Mouse (Mus musculus): ENCODE results near the gene Rrp1. TPM values are rescaled to one million over a fixed set of nuclear protein-coding genes. Genes with fewer than 3 reads are reported as not detected.
"Not testable (repeated sequence)": the region's sequence is repeated elsewhere in the genome, so short reads cannot be mapped to it uniquely, and the experiment has no call there.

Rrp1 gene
- polyA plus RNA-seq, 1 experiment = 62.0 TPM

DNA sequence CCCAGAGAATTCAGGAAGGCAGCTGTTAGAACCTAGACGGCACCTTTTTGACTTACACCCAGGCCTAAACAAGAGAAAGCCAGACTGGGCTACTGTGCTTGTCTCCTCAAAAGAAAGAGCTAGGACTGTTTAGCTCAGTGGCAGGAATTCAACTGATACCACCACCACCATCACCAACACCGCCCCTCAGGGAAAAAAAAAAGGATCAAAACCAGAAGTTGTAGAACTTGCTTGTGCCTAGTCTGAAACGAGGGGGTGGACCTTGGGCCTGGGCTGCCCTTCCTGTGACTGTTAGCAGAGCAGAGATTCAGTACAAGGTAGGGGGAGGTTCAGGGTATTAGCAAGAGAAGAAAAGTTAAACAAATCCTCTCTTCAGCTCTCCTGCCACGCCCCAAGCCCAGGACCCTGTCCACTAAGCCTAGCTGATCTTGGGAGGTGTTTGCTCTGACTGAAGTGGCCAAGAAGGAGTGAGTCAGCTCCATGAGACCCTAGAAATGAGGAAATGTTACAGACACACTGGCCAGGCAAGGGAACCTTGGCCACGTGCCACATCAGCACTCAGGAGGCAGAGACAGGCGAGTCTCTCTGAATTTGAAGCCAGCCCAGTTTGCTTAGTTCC, 13.4 kb upstream of the Rrp1 start:
- Histone ChIP-seq H3K4me3 (ENCODE audit: extremely low read depth, insufficient read depth, insufficient read length) (peak overlapping the region; percentile 92), H3K27me3 (ENCODE audit: control insufficient read depth, insufficient read depth, low read length) (no peaks in the 10 kb centered on the region), H3K27ac (ENCODE audit: insufficient read depth, low read length) (peak overlapping the region; percentile 70), H3K36me3 (ENCODE audit: control insufficient read depth, insufficient read depth, low read length) (0 out of 2 replicates have a peak, but pooled peaks cover 1% of the 10 kb centered on the region), H3K4me1 (ENCODE audit: control insufficient read depth, insufficient read depth, insufficient read length) (peaks cover 7% of the 10 kb centered on the region; the same call in 1 of the 2 replicates)
- TF ChIP-seq POLR2A (IDR thresholded peaks at IDR 0.05; ENCODE audit: low read depth, low read length) = no peak
- WGBS = 40% methylated on average over 6 of the region's 6 CpGs
- DNase-seq (ENCODE audit: low read depth in 1 of 2, low spot score in 2 of 2) = peak in 1 of 2 experiments; percentile 17

DNA sequence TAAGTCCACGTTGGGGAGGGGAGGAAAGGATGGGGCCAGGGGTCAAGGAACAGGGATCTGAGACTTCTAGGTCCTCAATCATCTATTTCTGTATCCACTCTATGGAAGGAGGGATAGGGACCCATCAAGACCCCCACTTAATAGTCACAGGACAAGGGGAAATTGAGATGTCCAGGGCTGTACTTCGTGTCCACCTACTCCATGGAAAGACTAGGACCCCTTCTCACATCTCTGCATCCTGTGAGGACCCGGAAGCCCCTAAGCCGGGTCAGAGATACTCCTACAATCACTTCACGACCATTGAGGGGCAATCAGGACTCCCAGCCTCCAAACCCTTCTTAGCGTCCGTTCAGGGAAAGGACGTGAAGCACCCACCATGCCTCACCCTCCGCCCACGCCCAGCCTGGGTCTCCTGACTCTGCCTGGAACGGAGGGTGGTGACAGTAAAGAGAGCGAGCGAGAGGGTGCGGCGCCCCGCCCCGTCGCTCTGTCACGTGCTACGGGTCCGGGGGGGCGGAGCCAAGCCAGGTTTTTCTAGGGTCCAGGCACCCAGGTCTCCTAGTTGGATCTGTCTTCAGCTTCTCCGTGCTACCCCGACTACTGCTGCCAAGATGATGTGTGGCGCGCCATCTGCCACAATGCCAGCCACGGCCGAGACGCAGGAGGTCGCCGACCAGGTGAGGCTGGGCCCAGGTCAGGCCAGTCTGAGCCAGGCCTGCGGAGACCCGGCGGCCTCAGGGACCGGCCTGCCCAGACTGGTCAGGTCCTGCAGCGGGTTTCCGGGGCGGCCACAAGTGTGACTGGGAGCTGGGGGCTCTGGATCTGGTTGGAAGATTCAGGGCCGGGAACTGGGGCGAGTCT, 12.6 kb upstream of the Rrp1 start, which contains the start of gene Cstb:
Cstb (plus strand) TSS at position 489 of the 861 bp plus-strand sequence.
- DNase-seq (ENCODE audit: low read depth in 1 of 2, low spot score in 2 of 2) = peak; percentile 63 to 80
- Histone ChIP-seq H3K36me3 (ENCODE audit: control insufficient read depth, insufficient read depth, low read length) (0 out of 2 replicates have a peak, but pooled peaks cover 1% of the 10 kb centered on the region), H3K27ac (ENCODE audit: insufficient read depth, low read length) (peak within 1 kb of the TSS; percentile 70), H3K27me3 (ENCODE audit: control insufficient read depth, insufficient read depth, low read length) (no peaks in the 10 kb centered on the region), H3K4me1 (ENCODE audit: control insufficient read depth, insufficient read depth, insufficient read length) (peaks cover 7% of the 10 kb centered on the region; the same call in 1 of the 2 replicates), H3K4me3 (ENCODE audit: extremely low read depth, insufficient read depth, insufficient read length) (peak within 1 kb of the TSS; percentile 92)
- TF ChIP-seq POLR2A (IDR thresholded peaks at IDR 0.05; ENCODE audit: low read depth, low read length) (peak; percentile 48), CTCF (IDR thresholded peaks at IDR 0.05; ENCODE audit: extremely low read depth, insufficient read depth, insufficient read length, insufficient replicate concordance) (no peak)
- WGBS = 1% methylated on average over 40 of the region's 40 CpGs

DNA sequence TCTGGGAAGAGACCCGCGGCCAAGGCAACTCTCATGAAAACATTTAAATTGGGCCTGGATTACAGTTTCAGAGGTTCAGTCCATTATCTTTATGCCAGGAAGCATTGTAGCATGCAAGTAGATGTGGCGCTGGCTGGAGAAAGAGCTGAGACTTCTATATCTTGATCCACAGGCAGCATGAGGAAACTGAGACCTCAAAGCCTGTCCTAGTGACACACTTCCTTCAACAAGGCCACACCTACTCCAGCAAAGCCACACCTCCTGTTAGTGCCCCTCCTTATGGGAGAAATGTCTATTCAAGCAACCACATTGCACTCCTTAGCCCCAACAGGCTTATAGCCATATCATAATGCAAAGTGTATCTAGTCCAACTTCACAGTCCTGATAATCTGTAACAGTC, 9.8 kb upstream of the Rrp1 start:
- Histone ChIP-seq H3K4me3 (ENCODE audit: extremely low read depth, insufficient read depth, insufficient read length) (no peak overlapping the region), H3K4me1 (ENCODE audit: control insufficient read depth, insufficient read depth, insufficient read length) (peaks cover 7% of the 10 kb centered on the region; the same call in 1 of the 2 replicates), H3K27me3 (ENCODE audit: control insufficient read depth, insufficient read depth, low read length) (no peaks in the 10 kb centered on the region), H3K36me3 (ENCODE audit: control insufficient read depth, insufficient read depth, low read length) (no peaks in the 10 kb centered on the region), H3K27ac (ENCODE audit: insufficient read depth, low read length) (no peak overlapping the region)
- no peak for TF ChIP-seq CTCF (IDR thresholded peaks at IDR 0.05; ENCODE audit: extremely low read depth, insufficient read depth, insufficient read length, insufficient replicate concordance)
- TF ChIP-seq POLR2A (IDR thresholded peaks at IDR 0.05; ENCODE audit: low read depth, low read length) = no peak
- no peak for DNase-seq (ENCODE audit: low read depth in 1 of 2, low spot score in 2 of 2)
- WGBS = 76% methylated on average over 3 of the region's 3 CpGs

DNA sequence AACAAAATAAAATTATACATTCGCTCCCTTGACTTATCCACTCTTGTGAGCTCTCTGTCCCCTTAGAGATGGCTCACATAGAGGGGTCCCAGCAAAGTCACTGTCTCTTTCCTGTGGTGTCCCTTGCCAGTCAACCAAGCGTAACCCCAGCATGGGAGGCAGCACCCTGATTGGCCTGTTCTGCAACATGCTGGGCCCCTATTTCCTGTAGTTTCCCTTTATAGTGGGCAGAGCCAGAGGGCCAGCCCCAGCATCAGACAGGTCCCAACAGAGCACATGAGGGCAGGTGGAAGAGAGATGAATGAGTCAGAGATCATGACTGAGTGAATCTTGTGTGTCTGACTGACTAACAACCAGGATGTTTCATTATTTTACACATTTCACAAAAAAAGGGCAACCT, 8.1 kb upstream of the Rrp1 start:
- WGBS = 46% methylated on average over 2 of the region's 2 CpGs
- H3K4me1 ChIP-seq (ENCODE audit: control insufficient read depth, insufficient read depth, insufficient read length) = 0 out of 2 replicates have a peak, but pooled peaks cover 2% of the 10 kb centered on the region
- no peak overlapping the region for H3K4me3 ChIP-seq (ENCODE audit: extremely low read depth, insufficient read depth, insufficient read length)
- H3K27ac ChIP-seq (ENCODE audit: insufficient read depth, low read length) = no peak overlapping the region
- no peaks in the 10 kb centered on the region for H3K36me3 ChIP-seq (ENCODE audit: control insufficient read depth, insufficient read depth, low read length)
- H3K27me3 ChIP-seq (ENCODE audit: control insufficient read depth, insufficient read depth, low read length) = no peaks in the 10 kb centered on the region
- no peak for DNase-seq (ENCODE audit: low read depth in 1 of 2, low spot score in 2 of 2)
- TF ChIP-seq POLR2A (IDR thresholded peaks at IDR 0.05; ENCODE audit: low read depth, low read length) = no peak
- TF ChIP-seq CTCF (IDR thresholded peaks at IDR 0.05; ENCODE audit: extremely low read depth, insufficient read depth, insufficient read length, insufficient replicate concordance) = no peak

DNA sequence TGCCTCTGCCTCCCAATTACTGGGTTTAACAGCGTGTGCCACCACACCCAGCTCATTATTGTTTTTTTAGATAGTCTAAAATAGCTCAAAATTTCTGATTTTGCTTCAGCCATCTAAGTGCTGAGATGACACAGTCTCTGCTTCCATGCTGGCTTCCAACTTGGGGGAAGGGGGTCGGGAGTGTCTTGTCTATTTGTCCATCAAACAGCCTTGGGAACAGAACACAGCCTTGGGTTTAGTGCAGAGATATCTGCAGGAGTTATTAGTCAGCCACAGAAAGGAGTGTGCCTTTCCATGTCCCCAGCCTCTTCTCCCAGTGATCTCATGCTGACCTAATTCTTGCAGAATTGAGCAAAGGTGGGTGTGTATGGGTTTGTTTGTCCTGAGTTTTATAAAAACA, 5.9 kb upstream of the Rrp1 start:
- DNase-seq (ENCODE audit: low read depth in 1 of 2, low spot score in 2 of 2) = no peak
- H3K36me3 ChIP-seq (ENCODE audit: control insufficient read depth, insufficient read depth, low read length) = no peaks in the 10 kb centered on the region
- H3K27me3 ChIP-seq (ENCODE audit: control insufficient read depth, insufficient read depth, low read length) = no peaks in the 10 kb centered on the region
- H3K4me1 ChIP-seq (ENCODE audit: control insufficient read depth, insufficient read depth, insufficient read length) = no peaks in the 10 kb centered on the region
- 86% methylated on average over 2 of the region's 2 CpGs for WGBS
- no peak overlapping the region for H3K4me3 ChIP-seq (ENCODE audit: extremely low read depth, insufficient read depth, insufficient read length)
- H3K27ac ChIP-seq (ENCODE audit: insufficient read depth, low read length) = no peak overlapping the region
- TF ChIP-seq CTCF (IDR thresholded peaks at IDR 0.05; ENCODE audit: extremely low read depth, insufficient read depth, insufficient read length, insufficient replicate concordance) (no peak), POLR2A (IDR thresholded peaks at IDR 0.05; ENCODE audit: low read depth, low read length) (no peak)

DNA sequence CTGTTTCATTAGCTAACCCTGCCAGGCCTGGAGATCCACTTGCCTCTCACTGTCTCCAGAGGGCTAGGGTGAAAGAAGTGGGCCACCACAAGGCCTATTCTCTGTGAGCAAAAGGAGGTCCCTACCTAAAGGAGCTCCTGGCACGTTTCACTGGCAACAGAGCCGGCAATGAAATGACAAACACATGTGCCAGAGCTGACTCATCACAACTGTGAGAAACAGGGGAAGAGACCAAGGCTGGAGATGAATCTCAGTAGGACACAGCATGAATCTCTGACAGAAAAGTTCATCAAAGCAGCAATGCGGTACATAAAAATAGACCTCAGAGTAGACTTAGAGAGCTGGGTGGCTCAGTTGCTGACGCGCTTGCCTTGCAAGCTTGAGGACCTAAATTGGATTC, 5.0 kb upstream of the Rrp1 start:
- no peaks in the 10 kb centered on the region for H3K4me1 ChIP-seq (ENCODE audit: control insufficient read depth, insufficient read depth, insufficient read length)
- no peak for DNase-seq (ENCODE audit: low read depth in 1 of 2, low spot score in 2 of 2)
- H3K27me3 ChIP-seq (ENCODE audit: control insufficient read depth, insufficient read depth, low read length) = no peaks in the 10 kb centered on the region
- H3K4me3 ChIP-seq (ENCODE audit: extremely low read depth, insufficient read depth, insufficient read length) = no peak overlapping the region
- no peaks in the 10 kb centered on the region for H3K36me3 ChIP-seq (ENCODE audit: control insufficient read depth, insufficient read depth, low read length)
- TF ChIP-seq CTCF (IDR thresholded peaks at IDR 0.05; ENCODE audit: extremely low read depth, insufficient read depth, insufficient read length, insufficient replicate concordance) (no peak), POLR2A (IDR thresholded peaks at IDR 0.05; ENCODE audit: low read depth, low read length) (no peak)
- no peak overlapping the region for H3K27ac ChIP-seq (ENCODE audit: insufficient read depth, low read length)
- WGBS = 71% methylated on average over 5 of the region's 5 CpGs

DNA sequence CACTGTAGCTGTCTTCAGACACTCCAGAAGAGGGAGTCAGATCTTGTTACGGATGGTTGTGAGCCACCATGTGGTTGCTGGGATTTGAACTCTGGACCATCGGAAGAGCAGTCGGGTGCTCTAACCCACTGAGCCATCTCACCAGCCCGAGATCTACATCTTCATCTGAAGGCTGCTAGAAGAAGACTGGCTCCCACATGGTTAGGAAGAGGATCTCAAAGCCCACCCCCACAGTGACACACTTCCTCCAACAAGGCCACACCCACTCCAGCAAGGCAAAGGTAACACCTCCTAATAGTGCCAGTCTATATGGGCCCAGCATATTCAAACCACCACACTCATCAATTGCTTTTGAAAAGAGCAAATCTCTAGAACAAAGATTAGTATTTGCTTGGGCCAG, 2.1 kb upstream of the Rrp1 start:
- WGBS = 89% methylated on average over 3 of the region's 4 CpGs
- not testable (repeated sequence) for H3K27ac ChIP-seq (ENCODE audit: insufficient read depth, low read length); H3K27me3 ChIP-seq (ENCODE audit: control insufficient read depth, insufficient read depth, low read length); H3K4me3 ChIP-seq (ENCODE audit: extremely low read depth, insufficient read depth, insufficient read length); DNase-seq (ENCODE audit: low read depth in 1 of 2, low spot score in 2 of 2); H3K36me3 ChIP-seq (ENCODE audit: control insufficient read depth, insufficient read depth, low read length); H3K4me1 ChIP-seq (ENCODE audit: control insufficient read depth, insufficient read depth, insufficient read length)

Data from spleen, adult 2 months (tissue).